8 mouse cellular contexts compared by ENCODE assay signal in the genomic region with DNA sequence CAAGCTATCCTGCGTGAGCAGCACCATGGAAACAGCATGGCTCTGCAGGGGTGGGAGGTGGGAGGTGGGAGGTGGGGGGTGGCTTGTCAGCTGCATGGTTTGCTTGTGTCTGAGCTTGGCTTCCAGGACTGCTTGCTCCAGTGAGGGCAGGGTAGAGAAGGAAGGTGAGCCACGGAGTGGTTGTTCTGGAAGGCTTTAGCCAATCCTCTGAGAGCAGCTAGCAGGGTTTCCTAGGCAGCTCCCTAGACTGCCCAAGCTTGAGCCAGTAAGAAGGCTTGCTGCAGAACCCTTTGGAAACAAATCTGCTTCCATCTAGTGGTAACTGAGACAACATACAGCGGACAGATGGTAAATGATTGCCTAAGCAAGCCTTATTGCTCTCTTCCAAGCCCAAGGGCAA.
DNase-seq lines count a peak whose midpoint lies in the region; ATAC-seq and TF ChIP-seq lines count a peak whose summit lies in the region.

No protein-coding gene starts in this region.

- ATAC-seq in midbrain, embryonic 12.5 days (ENCODE audit: low FRiP score, low read depth), result peak; percentile 94
- peak; percentile 92 for ATAC-seq in stomach, embryonic 15.5 days (ENCODE audit: insufficient read depth, low FRiP score, low read depth)
- no peak for ATAC-seq in activated CD4-positive, CD25-positive, alpha-beta regulatory T cell, adult 4 months

- TF ChIP-seq CTCF in kidney, adult 2 months (conservative IDR thresholded peaks at IDR 0.05; ENCODE audit: insufficient read depth, insufficient read length, low read depth, low read length), result peak; percentile 63

- WGBS in kidney, adult 2 months, result 14% methylated on average over 3 of the region's 3 CpGs
- WGBS in midbrain, embryonic 12.5 days, result 8% methylated on average over 3 of the region's 3 CpGs
- WGBS in stomach, embryonic 15.5 days, result 10% methylated on average over 3 of the region's 3 CpGs

- no peaks in the 10 kb centered on the region for H3K36me3 ChIP-seq in kidney, adult 2 months (ENCODE audit: control insufficient read depth, insufficient read depth, low read length)
- H3K36me3 ChIP-seq in midbrain, embryonic 12.5 days, result no peaks in the 10 kb centered on the region
- no peaks in the 10 kb centered on the region for H3K36me3 ChIP-seq in stomach, embryonic 15.5 days

- no peak overlapping the region for H3K9ac ChIP-seq in midbrain, embryonic 12.5 days (replicated peaks)
- no peak overlapping the region for H3K9ac ChIP-seq in stomach, embryonic 15.5 days

- H3K4me3 ChIP-seq in kidney, adult 2 months (ENCODE audit: insufficient read depth, low read depth, low read length), result no peak overlapping the region
- no peak overlapping the region for H3K4me3 ChIP-seq in midbrain, embryonic 12.5 days
- H3K4me3 ChIP-seq in stomach, embryonic 15.5 days (replicated peaks), result no peak overlapping the region

- H3K27me3 ChIP-seq in kidney, adult 2 months (replicated peaks; ENCODE audit: control insufficient read depth, insufficient read depth, low read length), result no peaks in the 10 kb centered on the region
- no peaks in the 10 kb centered on the region for H3K27me3 ChIP-seq in midbrain, embryonic 12.5 days
- H3K27me3 ChIP-seq in stomach, embryonic 15.5 days (replicated peaks), result no peaks in the 10 kb centered on the region

- intact Hi-C loops in left cerebral cortex, postnatal 36 days (cut with DNase I), result loop anchor here (1.0 to 10.0 kb wide), 3 partner anchors 60 to 217 kb away; no protein-coding TSS in a partner anchor

- no peak for TF ChIP-seq POLR2A in kidney, adult 2 months (IDR thresholded peaks at IDR 0.05; ENCODE audit: low read depth, low read length)

- H3K27ac ChIP-seq in kidney, adult 2 months (ENCODE audit: insufficient read depth, low read depth, low read length), result no peak overlapping the region
- H3K27ac ChIP-seq in midbrain, embryonic 12.5 days (replicated peaks), result no peak overlapping the region
- H3K27ac ChIP-seq in stomach, embryonic 15.5 days, result peak overlapping the region; percentile 40; the same call in 1 of the 2 replicates

- peaks cover 2% of the 10 kb centered on the region; the same call in 1 of the 2 replicates for H3K4me1 ChIP-seq in kidney, adult 2 months (ENCODE audit: control insufficient read depth, insufficient read depth, low read length)
- peaks cover 5% of the 10 kb centered on the region for H3K4me1 ChIP-seq in midbrain, embryonic 12.5 days
- no peaks in the 10 kb centered on the region for H3K4me1 ChIP-seq in stomach, embryonic 15.5 days

- peak overlapping the region; percentile 15 for H3K4me2 ChIP-seq in midbrain, embryonic 12.5 days (replicated peaks)
- H3K4me2 ChIP-seq in stomach, embryonic 15.5 days, result no peak overlapping the region

- H3K9me3 ChIP-seq in midbrain, embryonic 12.5 days, result no peaks in the 10 kb centered on the region
- no peaks in the 10 kb centered on the region for H3K9me3 ChIP-seq in stomach, embryonic 15.5 days

- peak; percentile 94 for DNase-seq in ZHBTc4 (ENCODE audit: low read depth, low spot score)
- peak; percentile 83 for DNase-seq in embryo, embryonic 10 days (ENCODE audit: low spot score)
- DNase-seq in heart, adult 8-10 months (ENCODE audit: low spot score), result peak; percentile 4
- peak; percentile 86 for DNase-seq in kidney, adult 2 months
- peak; percentile 58 to 61 for DNase-seq in left cerebral cortex, postnatal 36 days (ENCODE audit: low spot score in 2 of 2)

Comparison
In these comparisons a context has a peak if more than half of its experiments do, and no peak if none do; other contexts are left out.
1. DNase-seq: peak in every context shown above with its lines; median percentile 94 in ZHBTc4; 86 in kidney, adult 2 months; 83 in embryo, embryonic 10 days; 60 in left cerebral cortex, postnatal 36 days; 4 in heart, adult 8-10 months.